8 mouse cellular contexts compared by ENCODE assay signal in genomic region chr10:82777886-82778285, GRCm38 (mm10). TPM values are rescaled to one million over a fixed set of nuclear protein-coding genes. Genes with fewer than 3 reads are reported as not detected.
DNase-seq lines count a peak whose midpoint lies in the region; ATAC-seq lines count a peak whose summit lies in the region.

No protein-coding gene starts in this region.

- 0 out of 2 replicates have a peak overlapping the region, but pooled peaks have one; percentile 28 for H3K9ac ChIP-seq in midbrain, embryonic 13.5 days (replicated peaks)
- no peak overlapping the region for H3K9ac ChIP-seq in midbrain, embryonic 16.5 days (ENCODE audit: low read depth, low read length)
- H3K9ac ChIP-seq in limb, embryonic 12.5 days (replicated peaks), result 0 out of 2 replicates have a peak overlapping the region, but pooled peaks have one; percentile 3

- H3K9me3 ChIP-seq in midbrain, embryonic 13.5 days, result no peaks in the 10 kb centered on the region; the same call in 1 of the 2 replicates
- H3K9me3 ChIP-seq in midbrain, embryonic 16.5 days (replicated peaks; ENCODE audit: control insufficient read depth, low read length, poor library complexity, severe bottlenecking), result no peaks in the 10 kb centered on the region
- no peaks in the 10 kb centered on the region for H3K9me3 ChIP-seq in limb, embryonic 12.5 days

- no peaks in the 10 kb centered on the region for H3K36me3 ChIP-seq in midbrain, embryonic 13.5 days
- no peaks in the 10 kb centered on the region for H3K36me3 ChIP-seq in midbrain, embryonic 16.5 days (ENCODE audit: control insufficient read depth, insufficient read depth, low read length)
- H3K36me3 ChIP-seq in limb, embryonic 12.5 days, result no peaks in the 10 kb centered on the region

- H3K27ac ChIP-seq in midbrain, embryonic 13.5 days, result no peak overlapping the region
- H3K27ac ChIP-seq in midbrain, embryonic 16.5 days (ENCODE audit: low read length), result no peak overlapping the region
- no peak overlapping the region for H3K27ac ChIP-seq in limb, embryonic 12.5 days

- H3K4me2 ChIP-seq in midbrain, embryonic 13.5 days (replicated peaks), result no peak overlapping the region
- H3K4me2 ChIP-seq in midbrain, embryonic 16.5 days (ENCODE audit: low read length), result no peak overlapping the region
- 0 out of 2 replicates have a peak overlapping the region, but pooled peaks have one; percentile 10 for H3K4me2 ChIP-seq in limb, embryonic 12.5 days

- peak; percentile 44 for DNase-seq in cerebellum, adult 11-12 months
- DNase-seq in cerebellum, postnatal 4 days (ENCODE audit: low spot score in 2 of 2), result no peak
- DNase-seq in thymus, postnatal 4 days, result peak; percentile 62

- no peaks in the 10 kb centered on the region for H3K27me3 ChIP-seq in midbrain, embryonic 13.5 days
- no peaks in the 10 kb centered on the region for H3K27me3 ChIP-seq in midbrain, embryonic 16.5 days (ENCODE audit: control insufficient read depth, insufficient read depth, low read depth, low read length)
- no peaks in the 10 kb centered on the region for H3K27me3 ChIP-seq in limb, embryonic 12.5 days

- WGBS in midbrain, embryonic 13.5 days, result 32% methylated on average over 13 of the region's 13 CpGs
- 38% methylated on average over 13 of the region's 13 CpGs for WGBS in midbrain, embryonic 16.5 days
- WGBS in limb, embryonic 12.5 days, result 28% methylated on average over 13 of the region's 13 CpGs

- H3K4me3 ChIP-seq in midbrain, embryonic 13.5 days (replicated peaks), result no peak overlapping the region
- no peak overlapping the region for H3K4me3 ChIP-seq in midbrain, embryonic 16.5 days (ENCODE audit: low read depth, low read length)
- no peak overlapping the region for H3K4me3 ChIP-seq in limb, embryonic 12.5 days (replicated peaks)

- H3K4me1 ChIP-seq in midbrain, embryonic 13.5 days (replicated peaks), result no peaks in the 10 kb centered on the region; the same call in 1 of the 2 replicates
- H3K4me1 ChIP-seq in midbrain, embryonic 16.5 days (ENCODE audit: control insufficient read depth, insufficient read depth, low read length), result 0 out of 2 replicates have a peak, but pooled peaks cover 2% of the 10 kb centered on the region
- peaks cover 8% of the 10 kb centered on the region for H3K4me1 ChIP-seq in limb, embryonic 12.5 days (replicated peaks)

- ATAC-seq in midbrain, embryonic 13.5 days, result no peak
- no peak for ATAC-seq in midbrain, embryonic 16.5 days
- no peak for ATAC-seq in limb, embryonic 12.5 days (ENCODE audit: insufficient number of reproducible peaks, insufficient read depth, low FRiP score, low TSS enrichment, low read depth)
- no peak for ATAC-seq in megakaryocyte-erythroid progenitor cell, adult 5-6 weeks (replicated peaks; ENCODE audit: low FRiP score, low TSS enrichment, poor library complexity, severe bottlenecking)
- no peak for ATAC-seq in erythroblast, adult 5-6 weeks (replicated peaks; ENCODE audit: low FRiP score, poor library complexity, severe bottlenecking)

RNA-seq across cellular contexts. Expression of gene Nfyb, which starts 13.9 kb away (rescaled TPM):
- polyA plus RNA-seq in midbrain, embryonic 13.5 days (2015; fragmentation: Nextera tagmentation; extraction: Ambion mirVana), result 57.6 and 57.8 TPM in 2 replicates
- polyA plus RNA-seq in midbrain, embryonic 16.5 days (2015; fragmentation: Nextera tagmentation; extraction: Ambion mirVana), result 44.5 and 55.2 TPM in 2 replicates
- polyA plus RNA-seq in limb, embryonic 12.5 days (2016; fragmentation: Nextera tagmentation; extraction: Ambion mirVana), result 61.4 and 66.8 TPM in 2 replicates
- total RNA-seq in megakaryocyte-erythroid progenitor cell, adult 5-6 weeks (2014; fragmentation: Nextera tagmentation), result 41.2 and 50.7 TPM in 2 replicates
- total RNA-seq in megakaryocyte-erythroid progenitor cell, adult 5-6 weeks (2017), result 84.3 and 108 TPM in 2 replicates
- 21.1 and 53.0 TPM in 2 replicates for total RNA-seq in erythroblast, adult 5-6 weeks (2015; ENCODE audit: low replicate concordance)
- total RNA-seq in erythroblast, adult 5-6 weeks (2017; ENCODE audit: low replicate concordance), result 48.8 and 52.9 TPM in 2 replicates

RNA-seq across cellular contexts. Expression of gene Txnrd1, which starts 55.9 kb away (rescaled TPM):
- 133 and 141 TPM in 2 replicates for polyA plus RNA-seq in midbrain, embryonic 13.5 days (2015; fragmentation: Nextera tagmentation; extraction: Ambion mirVana)
- polyA plus RNA-seq in midbrain, embryonic 16.5 days (2015; fragmentation: Nextera tagmentation; extraction: Ambion mirVana), result 101 and 115 TPM in 2 replicates
- 149 TPM in 2 replicates for polyA plus RNA-seq in limb, embryonic 12.5 days (2016; fragmentation: Nextera tagmentation; extraction: Ambion mirVana)
- total RNA-seq in megakaryocyte-erythroid progenitor cell, adult 5-6 weeks (2014; fragmentation: Nextera tagmentation), result 49.0 and 54.4 TPM in 2 replicates
- 88.2 and 94.7 TPM in 2 replicates for total RNA-seq in megakaryocyte-erythroid progenitor cell, adult 5-6 weeks (2017)
- total RNA-seq in erythroblast, adult 5-6 weeks (2015; ENCODE audit: low replicate concordance), result 12.1 and 20.9 TPM in 2 replicates
- total RNA-seq in erythroblast, adult 5-6 weeks (2017; ENCODE audit: low replicate concordance), result 18.0 and 25.3 TPM in 2 replicates

Comparison
In these comparisons a context has a peak if more than half of its experiments do, and no peak if none do; other contexts are left out.
1. DNase-seq: peak in cerebellum, adult 11-12 months (single experiment) and thymus, postnatal 4 days (single experiment); none in cerebellum, postnatal 4 days (0 of 2).